Mouse (Mus musculus) small intestine, adult 2 months (tissue): ENCODE data around the gene Inhbc.

ENCODE experiments used
- CTCF ChIP-seq: fragments of 200-500 bp; IDR thresholded peaks from 2 replicates; pipeline ENCODE4 v1.5.1; 2012; ENCODE audit warnings: low read depth, mild to moderate bottlenecking, control low read depth, inconsistent platforms, low read length, moderate library complexity, mixed read lengths; ENCODE audit not compliant: insufficient replicate concordance, insufficient read length; ENCODE audit errors: extremely low read depth
- POLR2A ChIP-seq: fragments of 200-500 bp; IDR thresholded peaks from 2 replicates; pipeline ENCODE4 v1.6.1; 2012; ENCODE audit warnings: low read depth, mild to moderate bottlenecking, control low read depth, inconsistent platforms, low read length, moderate library complexity

DNA sequence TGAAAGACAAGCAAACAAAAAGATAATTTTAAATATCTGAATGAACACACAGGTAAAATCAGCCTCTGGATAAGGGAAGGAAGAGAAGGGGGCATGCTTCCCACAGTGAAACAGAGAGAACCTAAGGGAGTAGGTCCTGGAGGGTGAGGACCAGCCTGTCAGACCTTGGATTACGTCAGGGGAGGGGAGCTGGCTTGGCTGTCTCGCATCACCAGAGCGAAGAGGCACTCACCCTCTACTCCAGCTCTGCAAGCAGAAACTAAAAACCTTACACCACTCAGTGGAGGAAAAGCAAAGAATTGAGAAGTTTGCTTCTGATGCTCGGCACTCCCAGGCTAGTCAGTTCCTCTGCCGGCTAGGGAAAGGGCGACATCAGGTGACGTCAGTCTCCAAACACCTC, 50.3 kb downstream of the Inhbc start:
- TF ChIP-seq CTCF (no peak), POLR2A (no peak)
